In genomic region chr7:114086021-114086710, GRCm38 (mm10) we compare ENCODE assay signal across 19 mouse cellular contexts. TPM values are rescaled to one million over a fixed set of nuclear protein-coding genes. Genes with fewer than 3 reads are reported as not detected.
A peak's percentile ranks its signal among the peaks of the same experiment; 100 is the strongest.
DNase-seq lines count a peak whose midpoint lies in the region; ATAC-seq and TF ChIP-seq lines count a peak whose summit lies in the region.
"Had no signal": no experiment of that assay in that cellular context is flagged by ENCODE, and none has a peak within 500 bp of the region (broad histone marks: within the 10 kb centered on the region; RNA-seq: fewer than 3 reads in every experiment).

No protein-coding gene starts in this region.

- DNase-seq in kidney, postnatal 14 days: no peak
- no peak for DNase-seq in spleen, adult 2 months (ENCODE audit: low read depth in 1 of 2, low spot score in 2 of 2)
- DNase-seq in spleen, postnatal 14 days (ENCODE audit: low spot score in 2 of 2): no peak
- DNase-seq in splenic B cell, adult 2 months (ENCODE audit: low read depth, low spot score): peak; percentile 54
- DNase-seq: adrenal gland, postnatal 10 days; cerebellum, adult 11-12 months; cerebellum, adult 9-10 months; cerebellum, postnatal 25 days; gastrocnemius, postnatal 14 days; heart, adult 2 months had no signal

- no peak overlapping the region for H3K4me2 ChIP-seq in kidney, embryonic 15.5 days
- H3K4me2 ChIP-seq: embryonic facial prominence, embryonic 13.5 days; forebrain, embryonic 12.5 days; heart, embryonic 12.5 days had no signal

- H3K4me3 ChIP-seq in kidney, embryonic 15.5 days (replicated peaks): no peak overlapping the region
- H3K4me3 ChIP-seq in spleen, adult 2 months (ENCODE audit: extremely low read depth, insufficient read depth, insufficient read length): no peak overlapping the region
- H3K4me3 ChIP-seq: embryonic facial prominence, embryonic 13.5 days; forebrain, embryonic 12.5 days; heart, adult 2 months; heart, embryonic 12.5 days had no signal

- H3K27me3 ChIP-seq in kidney, embryonic 15.5 days: no peaks in the 10 kb centered on the region
- no peaks in the 10 kb centered on the region for H3K27me3 ChIP-seq in spleen, adult 2 months (ENCODE audit: control insufficient read depth, insufficient read depth, low read length)
- H3K27me3 ChIP-seq in splenic B cell, adult 2 months (ENCODE audit: control insufficient read depth, insufficient read depth, low read length, poor library complexity, severe bottlenecking): no peaks in the 10 kb centered on the region
- H3K27me3 ChIP-seq: embryonic facial prominence, embryonic 13.5 days; heart, embryonic 12.5 days had no signal

- no peak overlapping the region for H3K9ac ChIP-seq in kidney, embryonic 15.5 days
- H3K9ac ChIP-seq: embryonic facial prominence, embryonic 13.5 days; forebrain, embryonic 12.5 days had no signal

- 52% methylated on average over 6 of the region's 6 CpGs for WGBS in kidney, embryonic 15.5 days
- 66% methylated on average over 6 of the region's 6 CpGs for WGBS in spleen, adult 2 months

- peak; percentile 41; the same call in 1 of the 2 replicates for ATAC-seq in kidney, embryonic 15.5 days (replicated peaks; ENCODE audit: low FRiP score)
- ATAC-seq in common myeloid progenitor, adult 5-6 weeks (replicated peaks; ENCODE audit: low read depth, poor library complexity, severe bottlenecking): 0 out of 2 replicates have a peak, but pooled peaks have one; percentile 22
- ATAC-seq in cerebellum, adult (ENCODE audit: insufficient number of reproducible peaks, low FRiP score, low TSS enrichment): no peak
- ATAC-seq in activated CD4-positive, CD25-positive, alpha-beta regulatory T cell, adult 4 months: no peak
- ATAC-seq: forebrain, embryonic 16.5 days; hindbrain, embryonic 16.5 days had no signal

- H3K4me1 ChIP-seq in kidney, embryonic 15.5 days: peaks cover 55% of the 10 kb centered on the region
- H3K4me1 ChIP-seq in spleen, adult 2 months (ENCODE audit: control insufficient read depth, insufficient read depth, insufficient read length): peaks cover 57% of the 10 kb centered on the region

- H3K27ac ChIP-seq in kidney, embryonic 15.5 days: no peak overlapping the region
- peak overlapping the region; percentile 20; the same call in 1 of the 2 replicates for H3K27ac ChIP-seq in spleen, adult 2 months (ENCODE audit: insufficient read depth, low read length)
- H3K27ac ChIP-seq: embryonic facial prominence, embryonic 13.5 days; forebrain, embryonic 12.5 days; heart, adult 2 months had no signal

- TF ChIP-seq CTCF in spleen, adult 2 months (IDR thresholded peaks at IDR 0.05; ENCODE audit: extremely low read depth, insufficient read depth, insufficient read length, insufficient replicate concordance): no peak

- H3K9me3 ChIP-seq in kidney, embryonic 15.5 days (replicated peaks): no peaks in the 10 kb centered on the region
- H3K9me3 ChIP-seq: embryonic facial prominence, embryonic 13.5 days; forebrain, embryonic 12.5 days; heart, embryonic 12.5 days had no signal

- TF ChIP-seq POLR2A in spleen, adult 2 months (IDR thresholded peaks at IDR 0.05; ENCODE audit: low read depth, low read length): no peak

- no peaks in the 10 kb centered on the region for H3K36me3 ChIP-seq in kidney, embryonic 15.5 days
- H3K36me3 ChIP-seq in spleen, adult 2 months (ENCODE audit: control insufficient read depth, insufficient read depth, low read length): no peaks in the 10 kb centered on the region; the same call in 1 of the 2 replicates
- H3K36me3 ChIP-seq in splenic B cell, adult 2 months (ENCODE audit: control insufficient read depth, insufficient read depth, low read length, poor library complexity, severe bottlenecking): no peaks in the 10 kb centered on the region
- H3K36me3 ChIP-seq: embryonic facial prominence, embryonic 13.5 days; forebrain, embryonic 12.5 days; heart, embryonic 12.5 days had no signal

RNA-seq across cellular contexts. Expression of gene Rras2, which starts 31.4 kb away (rescaled TPM):
- 36.0 and 39.9 TPM in 2 replicates for polyA plus RNA-seq in kidney, embryonic 15.5 days (2015; fragmentation: Nextera tagmentation; extraction: Ambion mirVana)
- polyA plus RNA-seq in spleen, adult 2 months (2012; rRNA removed): 14.4 and 29.0 TPM in 2 replicates
- total RNA-seq in common myeloid progenitor, adult 5-6 weeks (2017): 5.4 and 7.4 TPM in 2 replicates
- 10 to 100 TPM in 1 of 2 experiments, 1 to 10 TPM in 1; 8.8 to 17.4 TPM for polyA plus RNA-seq in activated CD4-positive, CD25-positive, alpha-beta regulatory T cell, adult 4 months (2017; shearing (Covaris generic))

Comparison
In these comparisons a context has a peak if more than half of its experiments do, and no peak if none do; other contexts are left out.
1. ATAC-seq: peak in kidney, embryonic 15.5 days (single experiment) and common myeloid progenitor, adult 5-6 weeks (single experiment); none in cerebellum, adult (single experiment) and activated CD4-positive, CD25-positive, alpha-beta regulatory T cell, adult 4 months (single experiment).